Mouse (Mus musculus) midbrain, embryonic 12.5 days (tissue): ENCODE measurements at regions not wholly inside any gene's neighbourhood (a gene's known extent, or its start where the extent isn't known, plus 50 kb on each side); places are given as distances from the start of the nearest gene placed in this dataset.
"Not testable (repeated sequence)": the region's sequence is repeated elsewhere in the genome, so short reads cannot be mapped to it uniquely, and the experiment has no call there.

ENCODE experiments used
- ATAC-seq: fragments of 200-750 bp; cut with Nextera tagmentation; 2 replicates; pipeline ENCODE4 v1.8.0; 2017; ENCODE audit warnings: low read depth, moderate TSS enrichment, moderate library complexity; ENCODE audit not compliant: low FRiP score
- H3K27ac ChIP-seq: fragments of 300-500 bp; sonication (generic); replicated peaks from 2 replicates; pipeline ENCODE4 v1.5.1; 2016; ENCODE audit warnings: mild to moderate bottlenecking
- H3K27me3 ChIP-seq: fragments of 300-500 bp; sonication (generic); 2 replicates; pipeline ENCODE4 v1.6.1; 2016; ENCODE audit warnings: mild to moderate bottlenecking
- H3K36me3 ChIP-seq: fragments of 300-500 bp; sonication (generic); 2 replicates; pipeline ENCODE4 v1.6.1; 2016
- H3K4me1 ChIP-seq: fragments of 300-500 bp; sonication (generic); 2 replicates; pipeline ENCODE4 v1.6.1; 2016
- H3K4me2 ChIP-seq: fragments of 300-500 bp; sonication (generic); replicated peaks from 2 replicates; pipeline ENCODE4 v1.6.1; 2016; ENCODE audit warnings: mild to moderate bottlenecking, moderate library complexity
- H3K4me3 ChIP-seq: fragments of 300-500 bp; sonication (generic); 2 replicates; pipeline ENCODE4 v1.5.1; 2016; ENCODE audit warnings: mild to moderate bottlenecking
- H3K9ac ChIP-seq: fragments of 300-500 bp; sonication (generic); replicated peaks from 2 replicates; pipeline ENCODE4 v1.6.1; 2016; ENCODE audit warnings: mild to moderate bottlenecking, moderate library complexity
- H3K9me3 ChIP-seq: fragments of 300-500 bp; sonication (generic); 2 replicates; pipeline ENCODE4 v1.6.1; 2016; ENCODE audit warnings: mild to moderate bottlenecking
- WGBS: fragments of 180-500 bp; shearing (Covaris S2); methylation state at CpG from one replicate; pipeline ENCODE4 v1.1.7; 2016; 5-methylcytosine and 5-hydroxymethylcytosine counted together

- H3K4me1 ChIP-seq, result peaks cover 24% of the 10 kb centered on the region
- no peak for ATAC-seq
- H3K36me3 ChIP-seq, result no peaks in the 10 kb centered on the region
- H3K27ac ChIP-seq, result no peak overlapping the region
- WGBS, result 3% methylated on average over 19 of the region's 19 CpGs
- 0 out of 2 replicates have a peak overlapping the region, but pooled peaks have one; percentile 24 for H3K9ac ChIP-seq
- H3K9me3 ChIP-seq, result no peaks in the 10 kb centered on the region
- peak overlapping the region; percentile 8; the same call in 1 of the 2 replicates for H3K4me3 ChIP-seq
- peak overlapping the region; percentile 40 for H3K4me2 ChIP-seq
- peaks cover 58% of the 10 kb centered on the region for H3K27me3 ChIP-seq
These were observed 53.2 kb upstream of the Col1a1 start for GRCm38 (mm10) chr11:94882687-94883383.

GRCm38 (mm10) chr11:94881982-94882686, 53.9 kb upstream of the Col1a1 start:
- no peaks in the 10 kb centered on the region for H3K9me3 ChIP-seq
- peaks cover 24% of the 10 kb centered on the region for H3K4me1 ChIP-seq
- H3K4me3 ChIP-seq, result no peak overlapping the region
- no peak overlapping the region for H3K27ac ChIP-seq
- no peak for ATAC-seq
- no peak overlapping the region for H3K9ac ChIP-seq
- H3K4me2 ChIP-seq, result peak overlapping the region; percentile 40
- 19% methylated on average over 9 of the region's 9 CpGs for WGBS
- no peaks in the 10 kb centered on the region for H3K36me3 ChIP-seq
- peaks cover 58% of the 10 kb centered on the region for H3K27me3 ChIP-seq

DNA sequence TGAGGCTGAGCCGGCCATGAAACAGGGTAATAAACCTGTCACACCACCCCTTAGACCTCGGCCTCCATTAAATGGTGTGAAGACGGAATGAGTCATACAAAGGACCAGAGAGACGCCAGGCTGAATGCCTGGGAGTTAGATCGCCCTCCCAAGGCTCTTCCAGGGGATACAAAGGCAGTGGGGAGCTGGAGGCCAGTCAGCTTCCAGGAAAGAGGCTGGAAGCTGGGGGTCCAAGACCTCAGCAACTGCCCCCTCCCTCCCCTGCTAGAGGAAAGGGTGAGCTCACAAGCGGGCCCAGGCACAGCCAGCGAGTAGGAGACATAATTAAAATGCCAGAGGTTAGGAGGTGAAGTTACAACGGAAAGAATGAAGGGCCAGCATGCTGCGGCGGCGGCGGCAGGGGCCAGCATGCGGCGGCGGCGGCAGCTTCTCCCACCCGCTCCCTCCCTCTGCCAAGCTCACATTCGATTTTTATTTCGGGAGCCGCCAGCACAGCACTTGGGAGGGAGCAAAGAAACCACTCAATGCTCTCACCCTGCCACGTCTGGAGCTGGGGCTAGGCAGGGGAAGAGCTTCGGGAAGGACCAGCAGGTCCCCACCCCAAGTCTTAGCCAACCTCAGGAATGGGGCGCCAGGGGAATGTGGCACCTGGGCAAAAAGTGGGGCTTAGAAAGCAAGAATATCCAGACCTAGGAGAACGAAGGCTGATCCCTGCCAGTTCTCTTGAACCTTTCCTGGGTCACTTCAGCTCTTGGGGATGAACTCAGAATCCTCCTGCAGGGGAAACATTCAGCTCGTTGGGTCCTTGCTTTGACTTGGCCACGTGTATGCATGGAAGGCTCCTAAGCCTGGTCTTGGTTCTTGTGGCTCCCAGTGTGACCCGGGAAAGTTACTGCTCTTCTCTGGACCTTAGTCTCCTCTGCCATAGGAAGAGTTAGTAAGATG, 54.9 kb upstream of the Col1a1 start:
- 6% methylated on average over 24 of the region's 27 CpGs for WGBS
- H3K4me2 ChIP-seq, result peak overlapping the region; percentile 49
- no peak for ATAC-seq
- peak overlapping the region; percentile 30; the same call in 1 of the 2 replicates for H3K27ac ChIP-seq
- H3K4me3 ChIP-seq, result peak overlapping the region; percentile 27
- H3K4me1 ChIP-seq, result peaks cover 24% of the 10 kb centered on the region
- H3K27me3 ChIP-seq, result peaks cover 53% of the 10 kb centered on the region
- no peaks in the 10 kb centered on the region for H3K36me3 ChIP-seq
- H3K9ac ChIP-seq, result peak overlapping the region; percentile 56
- H3K9me3 ChIP-seq, result no peaks in the 10 kb centered on the region

- Histone ChIP-seq H3K4me1 (peaks cover 25% of the 10 kb centered on the region), H3K27me3 (peaks cover 58% of the 10 kb centered on the region), H3K36me3 (no peaks in the 10 kb centered on the region), H3K4me3 (no peak overlapping the region), H3K27ac (no peak overlapping the region), H3K9ac (no peak overlapping the region), H3K9me3 (no peaks in the 10 kb centered on the region), H3K4me2 (no peak overlapping the region)
- WGBS, result 86% methylated on average over 1 of the region's 1 CpGs
- ATAC-seq, result no peak
These were observed 59.3 kb upstream of the Col1a1 start for GRCm38 (mm10) chr11:94876707-94877106.

DNA sequence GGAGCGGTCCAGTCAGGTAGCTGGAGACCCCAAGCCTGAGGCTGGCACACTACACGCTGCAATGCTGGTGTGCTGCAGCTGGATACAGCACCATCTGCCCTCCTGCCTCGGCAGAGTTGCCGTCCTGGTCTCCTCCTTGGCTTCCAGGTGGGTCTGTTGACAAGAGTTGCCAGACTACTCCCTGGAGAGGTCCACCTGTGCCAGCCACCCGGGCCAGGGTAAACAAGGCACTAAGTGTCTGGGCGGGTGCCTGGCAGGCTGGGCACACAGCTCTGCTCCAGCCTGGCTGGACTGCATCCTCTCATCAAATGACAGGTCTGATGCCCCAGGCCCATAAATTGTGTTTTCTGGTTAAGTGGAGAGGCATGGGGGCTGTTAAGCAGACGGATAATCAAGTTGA, 61.0 kb upstream of the Col1a1 start:
- Histone ChIP-seq H3K27me3 (peaks cover 50% of the 10 kb centered on the region), H3K9me3 (no peaks in the 10 kb centered on the region), H3K4me2 (no peak overlapping the region), H3K36me3 (no peaks in the 10 kb centered on the region), H3K4me3 (no peak overlapping the region), H3K4me1 (peaks cover 15% of the 10 kb centered on the region), H3K27ac (no peak overlapping the region), H3K9ac (no peak overlapping the region)
- WGBS, result 74% methylated on average over 7 of the region's 7 CpGs
- ATAC-seq, result no peak

- no peak overlapping the region for H3K4me2 ChIP-seq
- no peak overlapping the region for H3K27ac ChIP-seq
- H3K4me3 ChIP-seq, result no peak overlapping the region
- H3K27me3 ChIP-seq, result peaks cover 48% of the 10 kb centered on the region
- H3K9ac ChIP-seq, result no peak overlapping the region; the same call in 1 of the 2 replicates
- WGBS, result 8% methylated on average over 7 of the region's 7 CpGs
- no peaks in the 10 kb centered on the region for H3K36me3 ChIP-seq
- H3K9me3 ChIP-seq, result no peaks in the 10 kb centered on the region
- ATAC-seq, result no peak
- H3K4me1 ChIP-seq, result peaks cover 15% of the 10 kb centered on the region
These were observed 61.9 kb upstream of the Col1a1 start for GRCm38 (mm10) chr11:94874155-94874561.

- no peak overlapping the region for H3K4me2 ChIP-seq
- no peak for ATAC-seq
These were observed 62.3 kb upstream of the Col1a1 start for GRCm38 (mm10) chr11:94873693-94874092.

GRCm38 (mm10) chr11:94872921-94873320, 63.1 kb upstream of the Col1a1 start:
- WGBS, result 1% methylated on average over 19 of the region's 19 CpGs
- Histone ChIP-seq H3K27ac (no peak overlapping the region), H3K9ac (no peak overlapping the region), H3K27me3 (peaks cover 48% of the 10 kb centered on the region), H3K4me1 (peaks cover 15% of the 10 kb centered on the region), H3K4me2 (peak overlapping the region; percentile 45), H3K4me3 (peak overlapping the region; percentile 22), H3K36me3 (no peaks in the 10 kb centered on the region), H3K9me3 (no peaks in the 10 kb centered on the region)
- ATAC-seq, result no peak

More at GRCm38 (mm10) chr11:94873693-94874092, 62.3 kb upstream of the Col1a1 start:
- Histone ChIP-seq H3K9ac (no peak overlapping the region; the same call in 1 of the 2 replicates), H3K9me3 (no peaks in the 10 kb centered on the region), H3K36me3 (no peaks in the 10 kb centered on the region), H3K4me1 (peaks cover 15% of the 10 kb centered on the region), H3K27me3 (peaks cover 48% of the 10 kb centered on the region), H3K4me3 (no peak overlapping the region), H3K27ac (no peak overlapping the region)
- WGBS, result 5% methylated on average over 7 of the region's 7 CpGs

DNA sequence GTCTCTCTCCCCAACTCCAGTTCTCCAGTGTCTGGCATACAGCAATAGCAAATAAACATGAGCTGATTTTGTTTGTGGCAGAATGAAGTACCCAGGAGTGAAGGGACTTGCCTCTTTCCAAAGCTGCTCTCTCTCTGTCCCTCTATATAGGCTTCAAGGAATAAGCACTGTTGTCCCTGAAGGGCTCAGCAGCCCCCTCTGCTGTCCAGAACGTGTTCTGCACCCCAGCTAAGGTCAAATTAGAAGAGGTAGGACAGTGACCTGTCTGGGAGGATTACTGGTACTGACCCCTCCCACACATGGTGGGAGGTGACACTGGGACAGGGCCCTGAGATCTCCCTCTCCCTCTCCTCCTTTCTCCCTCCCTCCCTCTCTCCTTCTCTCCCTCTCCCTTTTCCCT, 65.7 kb upstream of the Col1a1 start:
- peaks cover 15% of the 10 kb centered on the region for H3K4me1 ChIP-seq
- no peaks in the 10 kb centered on the region for H3K36me3 ChIP-seq
- WGBS, result 0% methylated on average over 1 of the region's 1 CpGs
- H3K9ac ChIP-seq, result no peak overlapping the region
- H3K9me3 ChIP-seq, result no peaks in the 10 kb centered on the region
- no peak overlapping the region for H3K4me3 ChIP-seq
- no peak overlapping the region for H3K4me2 ChIP-seq
- H3K27me3 ChIP-seq, result peaks cover 43% of the 10 kb centered on the region
- no peak overlapping the region for H3K27ac ChIP-seq
- ATAC-seq, result no peak

DNA sequence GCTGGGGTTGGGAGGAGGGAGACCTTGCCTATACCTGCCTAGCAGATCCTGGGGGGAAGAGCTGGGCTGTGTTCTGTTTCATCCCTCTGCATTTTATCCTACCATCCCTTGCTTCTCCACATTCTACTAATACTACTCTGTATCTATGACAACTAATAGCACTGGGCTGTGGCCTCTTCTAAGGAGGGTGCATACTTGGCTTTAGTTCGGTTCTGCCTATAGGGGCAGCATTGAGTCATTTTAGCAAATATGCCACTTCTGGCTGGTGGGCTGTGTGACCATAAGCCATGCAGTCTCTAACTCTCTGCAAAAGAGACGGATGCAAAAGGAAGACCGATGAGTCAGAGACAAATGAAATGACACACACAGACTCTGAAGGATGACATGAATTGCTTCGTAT, 66.2 kb upstream of the Col1a1 start:
- not testable (repeated sequence) for ATAC-seq
- 28% methylated on average over 4 of the region's 4 CpGs for WGBS

DNA sequence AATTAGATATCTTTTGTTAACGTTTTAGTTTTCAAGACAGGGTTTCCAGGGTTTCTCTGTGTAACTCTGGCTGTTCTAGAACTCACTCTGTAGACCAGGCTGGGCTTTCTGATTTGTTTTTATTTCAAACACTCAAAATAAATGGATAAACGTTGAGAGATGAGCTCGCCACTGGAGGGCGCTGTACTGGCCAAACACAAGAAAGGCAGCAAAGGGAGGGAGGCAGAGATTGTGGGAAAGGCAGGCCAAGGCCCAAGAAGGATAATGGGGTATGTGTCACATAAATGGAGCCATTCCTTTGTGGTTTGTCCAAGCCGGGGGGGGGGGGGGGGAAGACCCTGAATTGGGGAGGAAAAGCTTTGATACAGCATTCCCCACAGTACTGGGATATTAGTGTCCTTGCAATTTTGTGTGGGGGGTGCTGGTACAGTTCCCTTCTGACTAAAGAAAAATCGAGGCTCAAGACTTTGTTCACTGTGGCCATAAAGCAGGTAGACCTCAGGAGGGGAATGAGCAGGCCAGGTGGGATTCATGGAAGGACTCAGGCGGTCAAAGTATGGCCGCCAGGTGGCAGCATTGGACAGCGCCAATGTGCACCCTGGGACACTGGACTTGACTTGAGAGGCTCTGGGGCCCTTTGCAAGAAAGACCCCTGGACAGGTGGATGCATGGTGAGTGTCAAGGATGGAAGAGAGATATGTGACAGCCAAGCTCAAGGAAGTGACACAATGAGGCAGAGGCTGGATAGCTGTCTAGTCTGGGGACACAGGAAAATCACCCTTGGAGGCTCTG, 69.7 kb upstream of the Col1a1 start:
- Histone ChIP-seq H3K36me3 (no peaks in the 10 kb centered on the region), H3K4me2 (no peak overlapping the region), H3K9me3 (no peaks in the 10 kb centered on the region), H3K4me3 (no peak overlapping the region), H3K27me3 (peaks cover 6% of the 10 kb centered on the region; the same call in 1 of the 2 replicates), H3K4me1 (no peaks in the 10 kb centered on the region), H3K27ac (no peak overlapping the region), H3K9ac (no peak overlapping the region)
- ATAC-seq, result no peak; the same call in 1 of the 2 replicates
- 17% methylated on average over 9 of the region's 9 CpGs for WGBS

More for the DNA sequence above, 66.2 kb upstream of the Col1a1 start:
- H3K27me3 ChIP-seq, result peaks cover 40% of the 10 kb centered on the region
- peaks cover 15% of the 10 kb centered on the region for H3K4me1 ChIP-seq
- not testable (repeated sequence) for H3K9ac ChIP-seq, H3K4me2 ChIP-seq, H3K9me3 ChIP-seq, H3K4me3 ChIP-seq, H3K36me3 ChIP-seq, H3K27ac ChIP-seq
